Mouse (Mus musculus): ENCODE results near the gene Ttc9c. TPM values are rescaled to one million over a fixed set of nuclear protein-coding genes. Genes with fewer than 3 reads are reported as not detected.

Ttc9c gene
- polyA plus RNA-seq (2015; fragmentation: Nextera tagmentation; extraction: Ambion mirVana): 56.8 and 58.6 TPM in 2 replicates

DNA sequence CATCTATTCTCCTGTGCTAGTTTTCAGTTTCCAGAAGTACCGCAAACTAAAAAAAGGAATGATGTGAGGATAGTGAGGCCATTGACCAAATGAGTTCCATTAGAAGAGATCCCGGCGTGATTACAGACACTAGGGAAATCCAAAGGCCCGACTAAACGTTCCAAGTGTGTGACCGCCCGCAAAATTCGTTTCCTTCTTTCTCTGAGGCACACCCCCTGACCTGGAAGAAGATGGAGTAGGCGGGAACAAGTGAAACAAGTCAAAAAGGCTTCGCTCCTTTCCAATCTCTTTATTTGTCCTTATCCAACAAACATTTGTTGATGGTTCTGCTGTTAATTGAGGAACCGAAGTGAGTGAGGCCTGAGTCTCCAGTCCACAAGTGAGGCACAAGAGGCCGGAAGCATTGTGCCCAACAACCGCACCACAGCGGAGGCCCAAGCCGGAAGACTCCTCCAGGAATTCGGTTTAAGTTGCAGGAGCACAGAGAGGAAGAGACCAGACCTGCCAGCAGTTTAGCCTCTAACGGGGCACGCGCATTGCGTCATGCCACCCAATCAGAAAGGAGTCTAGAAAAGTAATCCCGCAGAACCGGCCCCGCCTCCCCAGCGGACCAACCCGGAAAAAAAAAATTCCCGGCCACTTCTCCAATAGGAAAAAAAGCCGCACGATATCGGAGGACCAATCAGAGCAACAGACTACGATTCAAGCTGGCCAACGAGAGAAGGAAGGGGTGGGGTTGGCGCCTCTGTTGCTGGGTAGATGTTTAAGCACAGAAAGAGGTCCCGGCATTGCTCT lies at the start of gene Ttc9c:
Gene Ttc9c (minus strand): TSS at position 533 of the 795 bp plus-strand sequence.
- peak within 1 kb of the TSS; percentile 96 for H3K4me3 ChIP-seq

GRCm38 (mm10) chr19:8864265-8864664 lies 45.1 kb upstream of the Ttc9c start:
- H3K9me3 ChIP-seq: no peaks in the 10 kb centered on the region
- no peak overlapping the region for H3K27ac ChIP-seq (replicated peaks)
- H3K4me2 ChIP-seq: no peak overlapping the region
- ATAC-seq (ENCODE audit: low FRiP score, low read depth): no peak
- no peaks in the 10 kb centered on the region for H3K27me3 ChIP-seq
- H3K9ac ChIP-seq: no peak overlapping the region
- no peak overlapping the region for H3K4me3 ChIP-seq
- H3K36me3 ChIP-seq: no peaks in the 10 kb centered on the region
- WGBS: 89% methylated on average over 6 of the region's 6 CpGs
- H3K4me1 ChIP-seq (replicated peaks): no peaks in the 10 kb centered on the region

More for the DNA sequence above, at the start of gene Ttc9c:
- H3K36me3 ChIP-seq: peaks cover 16% of the 10 kb centered on the region
- WGBS: under 1% methylated on average over 33 of the region's 33 CpGs
- H3K9me3 ChIP-seq: no peaks in the 10 kb centered on the region
- H3K27ac ChIP-seq (replicated peaks): peak within 1 kb of the TSS; percentile 99
- peak; percentile 94 for ATAC-seq (ENCODE audit: low FRiP score, low read depth)
- H3K9ac ChIP-seq: peak within 1 kb of the TSS; percentile 98
- H3K4me1 ChIP-seq (replicated peaks): peaks cover 65% of the 10 kb centered on the region
- H3K4me2 ChIP-seq: peak within 1 kb of the TSS; percentile 91
- H3K27me3 ChIP-seq: no peaks in the 10 kb centered on the region

- 22% methylated on average over 1 of the region's 1 CpGs for WGBS
Measured at GRCm38 (mm10) chr19:8859018-8859417, 39.9 kb upstream of the Ttc9c start.

GRCm38 (mm10) chr19:8857689-8858088 lies 38.6 kb upstream of the Ttc9c start:
- WGBS: 36% methylated on average over 4 of the region's 4 CpGs
- Histone ChIP-seq H3K9ac (no peak overlapping the region), H3K36me3 (no peaks in the 10 kb centered on the region), H3K4me3 (no peak overlapping the region), H3K27ac (replicated peaks) (no peak overlapping the region), H3K9me3 (no peaks in the 10 kb centered on the region), H3K4me2 (no peak overlapping the region), H3K27me3 (no peaks in the 10 kb centered on the region), H3K4me1 (replicated peaks) (no peaks in the 10 kb centered on the region)
- no peak for ATAC-seq (ENCODE audit: low FRiP score, low read depth)

More at GRCm38 (mm10) chr19:8859018-8859417, 39.9 kb upstream of the Ttc9c start:
- ATAC-seq (ENCODE audit: low FRiP score, low read depth): no peak
- Histone ChIP-seq H3K36me3 (no peaks in the 10 kb centered on the region), H3K9ac (no peak overlapping the region), H3K4me2 (no peak overlapping the region), H3K27ac (replicated peaks) (no peak overlapping the region), H3K27me3 (no peaks in the 10 kb centered on the region), H3K9me3 (no peaks in the 10 kb centered on the region), H3K4me1 (replicated peaks) (no peaks in the 10 kb centered on the region), H3K4me3 (no peak overlapping the region)

GRCm38 (mm10) chr19:8853117-8853516 lies 34.0 kb upstream of the Ttc9c start:
- ATAC-seq (ENCODE audit: low FRiP score, low read depth): no peak
- Histone ChIP-seq H3K9me3 (no peaks in the 10 kb centered on the region), H3K4me1 (replicated peaks) (no peaks in the 10 kb centered on the region), H3K36me3 (peaks cover 6% of the 10 kb centered on the region; the same call in 1 of the 2 replicates), H3K4me2 (no peak overlapping the region), H3K4me3 (no peak overlapping the region), H3K27me3 (no peaks in the 10 kb centered on the region), H3K9ac (no peak overlapping the region), H3K27ac (replicated peaks) (no peak overlapping the region)
- WGBS: 91% methylated on average over 3 of the region's 3 CpGs

DNA sequence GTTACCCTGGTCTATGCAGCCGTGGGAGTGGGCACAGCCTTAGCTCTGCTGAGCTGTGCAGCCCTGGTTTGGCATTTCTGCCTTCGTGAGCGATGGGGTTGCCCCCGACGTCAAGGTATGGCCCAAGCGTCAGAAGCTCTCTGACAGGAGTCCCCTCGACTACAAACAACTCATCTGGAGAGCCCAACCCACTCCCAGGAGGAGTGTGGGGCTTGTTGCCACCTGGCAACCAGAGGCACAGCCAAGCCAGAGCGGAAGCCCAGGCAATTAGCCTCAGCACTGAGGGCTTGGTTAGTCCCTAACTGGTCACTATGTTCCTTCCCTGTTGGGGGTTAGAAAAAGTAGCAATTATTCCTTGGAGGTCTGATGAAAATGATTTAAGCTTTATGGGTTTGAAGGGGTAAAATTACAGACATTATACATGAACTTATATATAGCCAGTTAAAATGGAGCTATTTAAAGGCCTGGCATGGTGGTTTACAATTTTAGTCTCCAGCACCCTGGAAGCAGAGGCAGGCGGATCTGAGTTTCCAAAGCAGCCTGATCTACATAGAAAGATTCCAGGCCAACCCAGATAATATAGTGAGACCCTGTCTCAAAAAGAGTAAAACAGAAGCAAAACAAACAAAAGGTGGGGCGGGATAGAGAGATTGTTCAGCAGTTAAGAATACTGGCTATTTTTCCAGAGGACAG lies 33.2 kb upstream of the Ttc9c start:
- 67% methylated on average over 10 of the region's 10 CpGs for WGBS
- Histone ChIP-seq H3K36me3 (peaks cover 11% of the 10 kb centered on the region), H3K27me3 (no peaks in the 10 kb centered on the region), H3K4me2 (no peak overlapping the region), H3K4me1 (replicated peaks) (no peaks in the 10 kb centered on the region), H3K27ac (replicated peaks) (no peak overlapping the region), H3K4me3 (no peak overlapping the region), H3K9ac (no peak overlapping the region), H3K9me3 (no peaks in the 10 kb centered on the region)
- ATAC-seq (ENCODE audit: low FRiP score, low read depth): no peak

DNA sequence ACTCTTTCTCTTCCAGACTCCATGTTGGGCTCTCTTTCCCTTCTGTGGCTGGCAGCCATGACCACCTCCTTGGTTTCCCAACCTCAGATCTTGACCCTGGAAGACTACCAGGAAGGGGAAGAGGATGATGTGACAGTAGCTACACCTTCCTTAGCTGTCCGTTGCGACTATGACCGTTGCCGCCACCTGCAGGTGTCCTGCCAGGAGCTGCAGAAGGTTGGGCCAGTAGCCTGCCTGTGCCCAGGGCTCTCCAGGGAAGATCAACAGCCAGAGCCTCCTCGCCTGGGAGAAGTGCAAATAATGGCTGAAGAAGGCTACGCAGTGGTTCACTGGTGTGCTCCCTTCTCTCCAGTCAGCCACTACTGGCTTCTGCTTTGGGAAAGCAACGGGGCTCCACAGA lies 32.5 kb upstream of the Ttc9c start:
- Histone ChIP-seq H3K4me3 (no peak overlapping the region), H3K36me3 (peaks cover 18% of the 10 kb centered on the region), H3K4me1 (replicated peaks) (no peaks in the 10 kb centered on the region), H3K27me3 (no peaks in the 10 kb centered on the region), H3K9ac (no peak overlapping the region), H3K9me3 (no peaks in the 10 kb centered on the region), H3K4me2 (no peak overlapping the region), H3K27ac (replicated peaks) (no peak overlapping the region)
- 67% methylated on average over 7 of the region's 7 CpGs for WGBS
- ATAC-seq (ENCODE audit: low FRiP score, low read depth): no peak

DNA sequence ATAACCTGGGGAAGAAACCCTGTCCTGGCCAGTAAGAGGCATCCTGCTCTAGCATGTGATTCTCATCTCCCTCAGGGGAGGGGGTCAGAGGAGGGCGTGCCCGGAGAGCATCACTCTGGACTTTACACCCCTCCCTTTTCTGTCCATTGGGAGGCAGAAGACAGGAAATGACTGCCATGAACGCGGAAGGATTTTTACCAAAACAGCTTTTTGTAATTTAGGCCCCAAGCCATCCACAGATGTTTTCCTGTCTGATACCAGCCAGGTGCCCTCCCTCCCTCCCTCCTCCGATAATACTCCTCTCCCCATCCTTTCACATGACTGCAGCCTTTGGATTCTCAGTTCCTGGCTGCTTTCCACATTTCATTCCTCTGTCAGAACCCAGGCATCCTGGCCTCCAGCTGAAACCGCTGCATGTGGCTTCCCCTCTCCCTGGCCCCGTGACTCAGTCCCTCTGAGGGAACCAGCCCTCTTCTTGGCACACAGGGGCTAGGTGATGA lies 31.3 kb upstream of the Ttc9c start, which contains the start of gene Lrrn4cl:
Gene Lrrn4cl (plus strand): TSS at position 367 of the 500 bp plus-strand sequence.
- WGBS: 43% methylated on average over 7 of the region's 7 CpGs
- no peak within 1 kb of the TSS for H3K9ac ChIP-seq
- H3K27ac ChIP-seq (replicated peaks): no peak within 1 kb of the TSS
- no peak within 1 kb of the TSS for H3K4me2 ChIP-seq
- peaks cover 29% of the 10 kb centered on the region for H3K36me3 ChIP-seq
- no peaks in the 10 kb centered on the region for H3K4me1 ChIP-seq (replicated peaks)
- 0 out of 2 replicates have a peak, but pooled peaks have one; percentile 55 for ATAC-seq (ENCODE audit: low FRiP score, low read depth)
- no peaks in the 10 kb centered on the region for H3K27me3 ChIP-seq
- H3K4me3 ChIP-seq: no peak within 1 kb of the TSS
- H3K9me3 ChIP-seq: no peaks in the 10 kb centered on the region

DNA sequence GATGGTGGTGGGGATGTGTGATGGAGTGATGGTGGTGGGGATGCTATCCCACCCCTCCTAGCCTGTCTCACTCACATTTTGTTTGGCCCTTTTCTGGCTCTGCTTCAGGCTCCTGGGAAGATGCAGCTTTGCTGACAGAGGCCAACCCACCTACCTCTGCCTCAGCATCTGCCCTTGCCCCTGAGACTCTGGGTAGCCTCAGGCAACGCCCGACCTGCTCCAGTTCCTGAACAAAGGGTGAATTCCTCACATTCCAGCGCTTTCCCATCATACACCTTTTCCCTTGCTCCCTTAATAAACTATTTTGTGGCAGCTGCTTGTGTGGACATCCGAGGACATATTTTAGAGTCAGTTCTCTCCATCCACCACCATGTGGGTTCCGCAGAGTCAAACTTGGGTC lies 29.2 kb upstream of the Ttc9c start:
- H3K36me3 ChIP-seq: peaks cover 32% of the 10 kb centered on the region
- H3K9ac ChIP-seq: no peak overlapping the region
- no peak for ATAC-seq (ENCODE audit: low FRiP score, low read depth)
- H3K27me3 ChIP-seq: no peaks in the 10 kb centered on the region
- H3K27ac ChIP-seq (replicated peaks): no peak overlapping the region
- no peaks in the 10 kb centered on the region for H3K4me1 ChIP-seq (replicated peaks)
- no peaks in the 10 kb centered on the region for H3K9me3 ChIP-seq
- H3K4me3 ChIP-seq: no peak overlapping the region
- WGBS: 91% methylated on average over 5 of the region's 5 CpGs
- H3K4me2 ChIP-seq: no peak overlapping the region

GRCm38 (mm10) chr19:8844371-8845129 lies 25.4 kb upstream of the Ttc9c start:
- Histone ChIP-seq H3K4me1 (replicated peaks) (peaks cover 23% of the 10 kb centered on the region), H3K36me3 (peaks cover 45% of the 10 kb centered on the region), H3K4me3 (no peak overlapping the region), H3K9ac (no peak overlapping the region), H3K4me2 (no peak overlapping the region), H3K27ac (replicated peaks) (no peak overlapping the region), H3K9me3 (no peaks in the 10 kb centered on the region), H3K27me3 (no peaks in the 10 kb centered on the region)
- ATAC-seq (ENCODE audit: low FRiP score, low read depth): no peak
- WGBS: 56% methylated on average over 5 of the region's 5 CpGs

DNA sequence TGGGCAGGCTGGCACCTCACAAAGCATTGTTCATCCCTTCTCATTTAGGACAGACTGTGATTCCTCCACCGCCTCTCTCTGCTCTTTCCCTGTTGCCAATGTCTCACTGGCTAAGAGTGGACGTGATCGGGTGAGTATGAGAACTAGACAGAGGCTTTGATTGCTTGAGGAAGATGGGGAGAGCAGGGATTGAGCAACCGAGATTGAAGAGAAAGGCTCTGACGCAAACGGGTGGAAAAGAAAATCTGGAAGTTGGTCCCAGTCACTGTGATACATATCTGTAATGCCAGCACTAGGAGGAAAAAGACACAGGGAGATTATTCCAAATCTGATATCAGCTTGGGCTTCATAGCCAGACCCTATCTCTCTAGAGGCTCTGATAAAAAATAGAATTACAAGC lies 23.8 kb upstream of the Ttc9c start:
- peaks cover 38% of the 10 kb centered on the region for H3K36me3 ChIP-seq
- no peak overlapping the region for H3K27ac ChIP-seq (replicated peaks)
- ATAC-seq (ENCODE audit: low FRiP score, low read depth): no peak
- WGBS: 91% methylated on average over 6 of the region's 6 CpGs
- no peak overlapping the region for H3K4me2 ChIP-seq
- peaks cover 28% of the 10 kb centered on the region for H3K4me1 ChIP-seq (replicated peaks)
- H3K9ac ChIP-seq: no peak overlapping the region
- no peaks in the 10 kb centered on the region for H3K9me3 ChIP-seq
- H3K27me3 ChIP-seq: no peaks in the 10 kb centered on the region
- no peak overlapping the region for H3K4me3 ChIP-seq
